Mouse (Mus musculus): ENCODE results near the gene 1600012H06Rik. TPM values are rescaled to one million over a fixed set of nuclear protein-coding genes. Genes with fewer than 3 reads are reported as not detected.
"Not testable (repeated sequence)": the region's sequence is repeated elsewhere in the genome, so short reads cannot be mapped to it uniquely, and the experiment has no call there.

The 1600012H06Rik gene
- polyA plus RNA-seq, 1 experiment from 2014 or later = 27.3 TPM

- Histone ChIP-seq H3K4me2 (no peak overlapping the region), H3K4me1 (replicated peaks) (peaks cover 15% of the 10 kb centered on the region), H3K9ac (no peak overlapping the region), H3K4me3 (no peak overlapping the region), H3K9me3 (no peaks in the 10 kb centered on the region), H3K27ac (replicated peaks) (no peak overlapping the region), H3K27me3 (no peaks in the 10 kb centered on the region), H3K36me3 (peaks cover 58% of the 10 kb centered on the region)
- no peak for ATAC-seq (ENCODE audit: low FRiP score, low read depth)
- WGBS = 92% methylated on average over 7 of the region's 7 CpGs
These were observed 6.3 kb downstream of the 1600012H06Rik start for GRCm38 (mm10) chr17:14949161-14949827.

GRCm38 (mm10) chr17:14953452-14953851 lies 10.5 kb downstream of the 1600012H06Rik start:
- no peak overlapping the region for H3K4me3 ChIP-seq
- 93% methylated on average over 8 of the region's 8 CpGs for WGBS

GRCm38 (mm10) chr17:14958686-14959327 lies 15.8 kb downstream of the 1600012H06Rik start:
- Histone ChIP-seq H3K9ac (no peak overlapping the region), H3K4me1 (replicated peaks) (peaks cover 12% of the 10 kb centered on the region), H3K9me3 (no peaks in the 10 kb centered on the region), H3K4me2 (no peak overlapping the region), H3K4me3 (no peak overlapping the region), H3K36me3 (peaks cover 9% of the 10 kb centered on the region), H3K27ac (replicated peaks) (no peak overlapping the region), H3K27me3 (no peaks in the 10 kb centered on the region)
- no peak for ATAC-seq (ENCODE audit: low FRiP score, low read depth)
- 95% methylated on average over 5 of the region's 5 CpGs for WGBS

More at GRCm38 (mm10) chr17:14953452-14953851, 10.5 kb downstream of the 1600012H06Rik start:
- Histone ChIP-seq H3K9ac (no peak overlapping the region), H3K36me3 (peaks cover 44% of the 10 kb centered on the region), H3K4me2 (no peak overlapping the region), H3K9me3 (no peaks in the 10 kb centered on the region), H3K27ac (replicated peaks) (no peak overlapping the region), H3K4me1 (replicated peaks) (no peaks in the 10 kb centered on the region), H3K27me3 (no peaks in the 10 kb centered on the region)
- no peak for ATAC-seq (ENCODE audit: low FRiP score, low read depth)

- Histone ChIP-seq H3K27ac (replicated peaks) (no peak overlapping the region), H3K4me2 (peak overlapping the region; percentile 99), H3K36me3 (peaks cover 3% of the 10 kb centered on the region; the same call in 1 of the 2 replicates), H3K9ac (peak overlapping the region; percentile 42), H3K27me3 (no peaks in the 10 kb centered on the region), H3K4me3 (peak overlapping the region; percentile 27), H3K9me3 (no peaks in the 10 kb centered on the region), H3K4me1 (replicated peaks) (peaks cover 12% of the 10 kb centered on the region)
- ATAC-seq (ENCODE audit: low FRiP score, low read depth) = no peak
- WGBS = 26% methylated on average over 3 of the region's 3 CpGs
These were observed 17.0 kb downstream of the 1600012H06Rik start for GRCm38 (mm10) chr17:14959979-14960378.

GRCm38 (mm10) chr17:14960520-14960919 lies 17.5 kb downstream of the 1600012H06Rik start:
- peak overlapping the region; percentile 74 for H3K4me3 ChIP-seq
- under 1% methylated on average over 21 of the region's 23 CpGs for WGBS
- no peak overlapping the region for H3K27ac ChIP-seq (replicated peaks)
- peak overlapping the region; percentile 72 for H3K9ac ChIP-seq
- H3K9me3 ChIP-seq = no peaks in the 10 kb centered on the region
- H3K4me1 ChIP-seq (replicated peaks) = peaks cover 12% of the 10 kb centered on the region
- 0 out of 2 replicates have a peak, but pooled peaks have one; percentile 2 for ATAC-seq (ENCODE audit: low FRiP score, low read depth)
- no peaks in the 10 kb centered on the region for H3K27me3 ChIP-seq
- peak overlapping the region; percentile 99 for H3K4me2 ChIP-seq
- peaks cover 3% of the 10 kb centered on the region; the same call in 1 of the 2 replicates for H3K36me3 ChIP-seq

- H3K27me3 ChIP-seq; H3K36me3 ChIP-seq; H3K27ac ChIP-seq (replicated peaks); H3K9me3 ChIP-seq: not testable (repeated sequence)
- Histone ChIP-seq H3K4me1 (replicated peaks) (peaks cover 12% of the 10 kb centered on the region), H3K4me3 (peak within 1 kb of the TSS; percentile 74), H3K4me2 (peak within 1 kb of the TSS; percentile 99), H3K9ac (peak within 1 kb of the TSS; percentile 72)
- ATAC-seq (ENCODE audit: low FRiP score, low read depth) = peak; percentile 79
- under 1% methylated on average over 27 of the region's 100 CpGs for WGBS
These were observed 18.1 kb downstream of the 1600012H06Rik start, which contains the start of gene Phf10 for GRCm38 (mm10) chr17:14960951-14961556. Gene Phf10 (minus strand): TSS chr17:14961273.

GRCm38 (mm10) chr17:14961557-14962154 lies 18.7 kb downstream of the 1600012H06Rik start:
- H3K4me1 ChIP-seq (replicated peaks) = peaks cover 12% of the 10 kb centered on the region
- H3K36me3 ChIP-seq; H3K27me3 ChIP-seq; H3K4me3 ChIP-seq; H3K9ac ChIP-seq; H3K4me2 ChIP-seq; H3K9me3 ChIP-seq; H3K27ac ChIP-seq (replicated peaks): not testable (repeated sequence)
- WGBS = no CpG with 5 or more reads among the region's 44 CpGs
- peak; percentile 95 for ATAC-seq (ENCODE audit: low FRiP score, low read depth)

- H3K4me1 ChIP-seq (replicated peaks); H3K36me3 ChIP-seq; H3K27me3 ChIP-seq; H3K4me3 ChIP-seq; H3K9me3 ChIP-seq; ATAC-seq (ENCODE audit: low FRiP score, low read depth); H3K4me2 ChIP-seq; H3K9ac ChIP-seq; H3K27ac ChIP-seq (replicated peaks): not testable (repeated sequence)
- WGBS = no CpG with 5 or more reads among the region's 6 CpGs
These were observed 25.5 kb downstream of the 1600012H06Rik start for GRCm38 (mm10) chr17:14968373-14968913.

GRCm38 (mm10) chr17:14977718-14978361 lies 34.9 kb downstream of the 1600012H06Rik start:
- not testable (repeated sequence) for H3K36me3 ChIP-seq; H3K9ac ChIP-seq; H3K27me3 ChIP-seq; H3K9me3 ChIP-seq; H3K4me3 ChIP-seq; H3K27ac ChIP-seq (replicated peaks); ATAC-seq (ENCODE audit: low FRiP score, low read depth); H3K4me1 ChIP-seq (replicated peaks)
- WGBS = 1% methylated on average over 4 of the region's 7 CpGs
- H3K4me2 ChIP-seq = 0 out of 2 replicates have a peak overlapping the region, but pooled peaks have one; percentile 23

- not testable (repeated sequence) for H3K9me3 ChIP-seq; H3K4me3 ChIP-seq; H3K9ac ChIP-seq; H3K36me3 ChIP-seq; H3K27me3 ChIP-seq; H3K4me1 ChIP-seq (replicated peaks); H3K27ac ChIP-seq (replicated peaks)
- WGBS = no CpG with 5 or more reads among the region's 60 CpGs
- ATAC-seq (ENCODE audit: low FRiP score, low read depth) = peak; percentile 98
- 0 out of 2 replicates have a peak within 1 kb of the TSS, but pooled peaks have one; percentile 23 for H3K4me2 ChIP-seq
These were observed 35.5 kb downstream of the 1600012H06Rik start, which contains the start of the genes 9030025P20Rik and Gm3417 for GRCm38 (mm10) chr17:14978362-14979038. Gene 9030025P20Rik (plus strand): TSS chr17:14978468. Gene Gm3417 (minus strand): TSS chr17:14978790.

All from hindbrain, embryonic 15.5 days (tissue).